Mouse (Mus musculus): Measurements from ENCODE around the gene Nlrp6.
"Not testable (repeated sequence)": the region's sequence is repeated elsewhere in the genome, so short reads cannot be mapped to it uniquely, and the experiment has no call there.

Nlrp6 gene

DNA sequence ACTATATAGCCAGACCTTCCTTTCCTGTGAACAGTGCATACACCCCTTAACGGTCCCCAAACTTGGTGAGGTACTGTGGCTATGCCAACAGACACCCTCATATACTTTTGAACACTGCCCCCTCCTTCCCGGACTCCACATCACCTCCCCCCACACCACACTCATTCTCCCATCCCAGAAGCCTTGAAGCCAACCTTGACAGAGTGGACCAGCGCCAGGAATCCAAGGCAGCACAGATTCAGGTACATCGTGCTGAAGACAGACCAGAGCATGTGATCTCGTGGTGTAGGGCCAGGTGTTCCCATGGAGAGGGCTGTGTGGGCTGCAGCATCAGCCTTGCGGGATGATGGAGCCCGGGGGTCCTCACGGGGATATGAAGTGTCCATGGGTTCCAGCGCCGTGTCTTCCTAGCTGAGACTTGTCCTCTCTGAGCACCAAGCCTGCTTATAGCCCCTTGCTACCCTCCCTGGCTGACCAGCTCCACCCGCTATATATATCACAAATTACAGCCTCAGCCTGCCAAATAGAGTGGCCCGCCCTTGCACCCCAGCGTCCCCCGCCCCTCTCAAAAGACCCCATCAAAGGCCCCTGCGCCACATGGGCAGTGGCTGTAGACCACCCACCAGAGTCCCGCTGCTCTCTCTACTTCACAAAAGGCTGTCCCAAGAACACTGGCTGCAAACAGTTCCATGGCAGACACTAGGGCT lies 29.3 kb downstream of the Nlrp6 start, which contains the start of gene Ifitm5:
Gene Ifitm5 (minus strand): TSS at position 468 of the 707 bp plus-strand sequence.
- no peak for DNase-seq (ENCODE audit: extremely low read depth, low read depth)

DNA sequence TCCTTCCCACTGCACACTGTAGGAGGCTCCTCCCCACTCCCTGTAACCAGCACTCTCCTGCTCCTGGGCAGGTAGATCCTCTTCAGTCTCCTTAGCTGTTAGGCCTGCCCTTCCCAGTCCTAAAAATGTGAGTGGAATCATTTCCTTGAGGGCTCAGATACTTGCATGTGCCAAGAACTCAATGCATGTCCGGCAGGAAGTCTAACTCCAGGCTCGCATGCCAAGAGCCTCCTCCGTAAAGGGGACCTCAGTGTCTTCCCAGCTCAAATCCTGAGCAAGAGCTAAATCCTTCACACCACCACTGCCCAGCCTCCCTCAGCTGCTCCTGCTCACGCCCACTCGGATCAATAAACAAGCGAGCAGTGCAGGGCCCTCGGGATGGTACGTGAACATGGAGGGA lies 30.3 kb downstream of the Nlrp6 start:
- DNase-seq (ENCODE audit: extremely low read depth, low read depth): no peak

DNA sequence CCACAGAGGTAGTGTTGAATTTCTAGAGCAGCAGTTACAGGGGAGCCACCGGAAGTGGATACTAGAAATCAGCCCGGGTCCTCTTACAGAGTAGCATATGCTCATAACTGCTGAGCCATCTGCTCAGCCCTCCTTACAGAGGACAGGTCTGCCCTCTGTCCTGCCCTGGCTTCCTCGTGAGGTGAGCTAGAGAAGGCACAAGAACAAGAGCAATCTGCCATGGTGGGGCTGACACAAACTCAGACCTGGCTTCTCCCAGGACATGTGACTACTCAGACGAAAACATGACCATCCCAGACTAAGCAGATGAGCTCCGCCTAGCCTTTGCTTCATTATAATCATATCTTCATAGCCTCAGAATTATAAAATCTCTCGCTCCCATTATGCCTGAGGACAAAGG lies 31.1 kb downstream of the Nlrp6 start:
- DNase-seq (ENCODE audit: extremely low read depth, low read depth): no peak

- DNase-seq (ENCODE audit: extremely low read depth, low read depth): no peak
These were observed 31.7 kb downstream of the Nlrp6 start for GRCm38 (mm10) chr7:140952441-140952840.

- no peak for DNase-seq (ENCODE audit: extremely low read depth, low read depth)
These were observed 32.4 kb downstream of the Nlrp6 start for GRCm38 (mm10) chr7:140953133-140953532.

- DNase-seq (ENCODE audit: extremely low read depth, low read depth): peak; percentile 27
These were observed 33.4 kb downstream of the Nlrp6 start for GRCm38 (mm10) chr7:140953800-140954732.

GRCm38 (mm10) chr7:140954733-140955071 lies 34.0 kb downstream of the Nlrp6 start:
- DNase-seq (ENCODE audit: extremely low read depth, low read depth): no peak

GRCm38 (mm10) chr7:140955342-140955741 lies 34.6 kb downstream of the Nlrp6 start:
- DNase-seq (ENCODE audit: extremely low read depth, low read depth): peak; percentile 39

DNA sequence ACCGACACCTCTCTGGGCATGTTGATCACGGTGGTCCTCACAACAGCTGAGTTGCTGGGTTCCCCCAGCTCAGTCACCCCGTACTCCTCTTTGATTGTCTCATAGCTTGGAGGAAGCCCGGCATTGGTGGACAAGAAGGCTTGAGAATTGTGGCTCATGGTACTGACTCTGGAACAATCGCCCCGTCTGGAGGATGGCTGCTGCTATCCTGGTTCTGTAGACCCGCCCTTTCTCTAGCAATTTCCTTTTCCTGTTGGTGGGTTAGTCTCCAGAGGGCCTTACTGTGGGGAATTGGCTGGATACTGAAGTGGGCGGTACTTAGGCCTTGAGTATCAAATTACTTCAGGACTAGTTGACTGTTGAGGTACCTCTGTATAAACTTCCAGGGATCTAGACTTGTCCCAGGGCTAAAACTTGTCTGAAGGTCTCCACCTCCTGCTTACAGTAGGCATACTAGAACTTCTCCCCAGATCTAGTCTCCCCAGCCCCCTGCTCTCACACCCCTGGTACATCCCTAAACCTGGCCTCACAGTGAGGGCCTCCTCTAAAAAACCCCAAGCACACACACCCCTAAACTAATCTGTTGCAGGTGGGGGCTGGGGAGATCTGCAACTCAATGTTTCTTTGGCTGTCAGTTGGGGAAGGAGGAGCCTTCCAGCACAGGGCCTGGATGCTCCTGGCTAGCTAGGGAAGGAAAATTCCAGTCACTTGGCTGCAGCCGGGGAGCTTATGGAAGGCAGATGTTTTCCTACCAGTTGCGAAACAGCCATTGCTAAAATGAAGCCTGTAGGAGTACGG lies 35.3 kb downstream of the Nlrp6 start, which contains the start of the genes Gm45717 and Ifitm2:
Gene Gm45717 (minus strand): TSS at position 180 of the 798 bp plus-strand sequence.
Gene Ifitm2 (minus strand): TSS at position 230 of the 798 bp plus-strand sequence.
- peak; percentile 94 for DNase-seq (ENCODE audit: extremely low read depth, low read depth)

DNA sequence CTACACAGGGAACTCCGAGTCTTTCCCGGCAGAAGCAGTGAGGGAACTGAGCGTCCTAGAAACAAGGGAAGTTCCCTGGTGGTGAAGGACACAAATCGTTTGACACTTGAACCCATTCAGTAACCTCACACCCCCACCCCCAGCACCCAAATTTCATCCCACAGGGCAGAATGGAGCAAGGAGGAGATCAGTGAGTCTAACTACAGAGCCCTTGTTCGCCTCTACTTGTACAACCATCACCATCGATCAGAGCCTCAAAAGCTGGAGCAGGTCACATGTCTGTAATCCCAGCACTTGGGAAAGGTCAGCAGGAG lies 35.8 kb downstream of the Nlrp6 start:
- no peak for DNase-seq (ENCODE audit: extremely low read depth, low read depth)

- no peak for DNase-seq (ENCODE audit: extremely low read depth, low read depth)
These were observed 38.6 kb downstream of the Nlrp6 start for GRCm38 (mm10) chr7:140959181-140959901.

- DNase-seq (ENCODE audit: extremely low read depth, low read depth): no peak
These were observed 39.3 kb downstream of the Nlrp6 start for GRCm38 (mm10) chr7:140960026-140960425.

DNA sequence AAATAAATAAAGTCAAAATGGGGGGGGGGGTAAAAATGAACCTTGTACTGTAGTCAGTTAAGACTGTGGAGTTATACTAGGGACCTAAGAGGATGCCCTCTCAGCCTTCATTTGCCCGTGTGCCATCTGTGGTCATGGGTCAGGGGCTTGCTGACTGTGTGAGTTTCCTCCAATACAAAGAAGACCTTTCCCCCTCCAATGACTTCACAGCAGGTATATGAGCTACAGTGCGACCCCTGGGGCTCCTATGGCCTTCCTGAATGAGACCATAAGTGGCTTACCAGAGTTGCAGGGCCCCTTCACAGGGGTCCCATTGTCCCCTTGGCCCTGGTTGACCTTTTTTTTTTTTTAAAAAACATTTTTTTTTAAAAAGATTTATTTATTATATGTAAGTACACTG lies 40.7 kb downstream of the Nlrp6 start:
- no peak for DNase-seq (ENCODE audit: extremely low read depth, low read depth)

DNA sequence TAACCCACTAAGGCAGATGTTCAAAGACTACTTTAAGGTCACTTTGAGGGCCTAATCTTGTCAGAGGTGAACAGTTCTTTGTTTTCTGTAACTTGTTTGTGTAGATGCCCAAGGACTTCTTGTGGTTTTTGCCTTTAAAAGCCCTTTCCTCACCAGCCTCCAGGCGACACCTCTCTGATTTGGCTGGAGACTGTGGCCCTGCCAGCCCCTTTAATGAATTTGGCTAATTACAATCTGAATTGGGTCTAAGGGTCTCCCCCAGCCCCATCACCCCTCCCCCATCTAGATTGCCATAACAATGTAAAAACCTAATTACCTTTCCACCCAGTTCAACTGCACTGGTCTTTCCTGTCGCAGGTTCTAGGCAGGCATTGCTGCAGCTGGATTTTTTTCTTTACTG lies 42.0 kb downstream of the Nlrp6 start:
- no peak for DNase-seq (ENCODE audit: extremely low read depth, low read depth)

DNA sequence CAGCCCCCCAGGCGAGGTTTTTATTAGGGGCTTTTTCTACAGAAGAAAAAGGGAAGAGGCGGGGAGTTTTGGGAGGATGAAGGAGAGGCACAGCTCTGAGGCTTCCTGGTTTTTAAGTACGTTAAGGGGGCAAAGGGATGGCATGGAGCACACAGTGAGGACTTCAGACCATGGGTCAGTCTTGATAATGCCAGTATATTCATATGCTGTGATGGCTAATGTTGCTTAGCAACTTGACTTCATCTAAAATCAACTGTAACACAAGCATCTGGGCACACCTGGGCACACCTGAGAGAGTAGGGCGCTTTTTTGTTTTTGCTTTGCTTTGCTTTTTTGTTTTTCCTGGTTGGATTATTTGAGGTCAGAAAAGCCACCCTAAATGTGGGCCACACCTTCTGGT lies 46.2 kb downstream of the Nlrp6 start, which contains the start of gene Ifitm1:
Gene Ifitm1 (plus strand): TSS at position 301 of the 400 bp plus-strand sequence.
- no peak for DNase-seq (ENCODE audit: extremely low read depth, low read depth)

GRCm38 (mm10) chr7:140967862-140968591 lies 47.3 kb downstream of the Nlrp6 start:
- no peak for DNase-seq (ENCODE audit: extremely low read depth, low read depth)

DNA sequence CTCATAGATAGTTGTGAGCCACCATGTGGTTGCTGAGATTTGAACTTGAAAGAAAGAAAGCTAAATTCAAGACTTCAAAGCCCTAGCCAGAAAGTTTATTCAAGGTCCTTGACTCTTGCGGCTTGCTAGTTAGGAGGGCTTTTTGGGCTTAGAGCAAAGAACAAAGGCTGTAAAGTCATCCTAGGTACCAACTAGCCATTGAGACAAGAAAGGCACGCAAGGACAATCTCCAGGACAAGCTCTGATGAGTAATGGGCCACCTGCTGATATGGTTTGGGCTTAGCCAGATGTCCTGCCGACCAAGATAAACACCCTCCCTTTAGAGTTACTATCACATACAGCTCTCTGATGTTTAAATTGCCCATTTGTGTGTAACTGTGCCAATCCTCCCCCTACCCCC lies 48.0 kb downstream of the Nlrp6 start:
- not testable (repeated sequence) for DNase-seq (ENCODE audit: extremely low read depth, low read depth)

DNA sequence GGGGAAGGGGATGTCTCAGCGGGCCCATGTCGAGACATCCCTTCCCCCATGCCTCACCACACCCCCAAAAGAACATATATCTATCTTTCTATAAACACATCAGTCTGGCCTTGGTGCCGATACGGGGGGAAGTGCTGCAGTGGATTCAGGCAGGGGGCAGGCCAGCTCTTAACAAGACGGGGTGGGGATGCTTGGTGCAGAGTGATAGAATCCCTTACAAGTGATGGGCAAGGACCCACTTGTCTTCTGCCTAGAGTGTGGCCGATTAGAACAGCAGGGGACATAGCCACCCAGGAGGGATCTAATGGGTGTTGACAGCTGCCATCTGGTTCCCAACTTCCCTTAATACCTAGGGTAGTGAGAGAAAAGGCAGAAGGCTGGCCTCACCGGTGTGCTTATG lies 50.2 kb downstream of the Nlrp6 start:
- no peak for DNase-seq (ENCODE audit: extremely low read depth, low read depth)

DNA sequence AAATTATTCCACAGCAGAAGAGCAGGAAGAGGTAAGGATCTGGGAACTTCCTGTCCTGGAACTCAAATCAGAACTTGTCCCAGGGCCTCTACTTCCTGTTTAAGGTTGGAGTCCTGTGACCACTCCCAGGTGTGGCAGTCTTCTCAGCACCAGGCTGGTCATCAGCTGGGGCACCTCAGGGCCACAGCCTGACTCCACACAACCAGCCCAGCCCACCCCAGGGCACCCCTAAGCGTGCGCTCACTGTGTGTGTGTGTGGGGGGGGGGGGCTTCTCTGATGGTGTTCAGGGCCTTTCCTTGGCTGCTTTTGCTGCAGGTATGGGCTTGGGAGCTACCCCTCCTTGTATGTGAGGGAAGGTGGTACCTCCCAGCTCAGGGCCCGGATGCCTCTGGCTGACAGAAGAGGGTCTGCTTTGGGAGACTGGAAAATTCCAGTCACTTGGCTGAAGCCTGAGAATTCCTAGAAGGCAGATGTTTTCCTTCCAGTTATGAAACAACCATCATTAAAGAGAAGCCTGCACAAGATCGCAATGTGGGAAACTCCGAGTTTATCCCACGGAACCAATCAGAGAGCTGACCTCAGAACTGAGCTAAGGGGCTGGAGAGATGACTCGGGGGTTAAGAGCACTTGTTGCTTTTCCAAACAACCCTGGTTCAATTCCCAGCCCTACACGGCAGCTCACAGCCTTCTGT lies 50.9 kb downstream of the Nlrp6 start:
- DNase-seq (ENCODE audit: extremely low read depth, low read depth): no peak
